Mouse (Mus musculus): ENCODE data around the gene Ttc17.
"Not testable (repeated sequence)": the region's sequence is repeated elsewhere in the genome, so short reads cannot be mapped to it uniquely, and the experiment has no call there.

Gene Ttc17

GRCm38 (mm10) chr2:94406083-94406957, at the start of gene Ttc17:
TSS of gene Ttc17 (minus strand) at chr2:94406689.
- peak; percentile 94 for DNase-seq (ENCODE audit: low read depth, low spot score)

GRCm38 (mm10) chr2:94449643-94450042, 43.2 kb upstream of the Ttc17 start:
- no peak for DNase-seq (ENCODE audit: low read depth, low spot score)

GRCm38 (mm10) chr2:94436952-94437351, 30.5 kb upstream of the Ttc17 start:
- peak; percentile 47 for DNase-seq (ENCODE audit: low read depth, low spot score)

- DNase-seq (ENCODE audit: low read depth, low spot score), result no peak
Measured at GRCm38 (mm10) chr2:94435481-94435880, 29.0 kb upstream of the Ttc17 start.

- no peak for DNase-seq (ENCODE audit: low read depth, low spot score)
Measured at GRCm38 (mm10) chr2:94434833-94435232, 28.3 kb upstream of the Ttc17 start.

GRCm38 (mm10) chr2:94432214-94432613, 25.7 kb upstream of the Ttc17 start:
- DNase-seq (ENCODE audit: low read depth, low spot score), result no peak

GRCm38 (mm10) chr2:94428456-94428855, 22.0 kb upstream of the Ttc17 start:
- no peak for DNase-seq (ENCODE audit: low read depth, low spot score)

- no peak for DNase-seq (ENCODE audit: low read depth, low spot score)
Measured at GRCm38 (mm10) chr2:94407441-94407840, 952 bp upstream of the Ttc17 start.

GRCm38 (mm10) chr2:94407021-94407420, 532 bp upstream of the Ttc17 start:
- DNase-seq (ENCODE audit: low read depth, low spot score), result peak; percentile 74

- DNase-seq (ENCODE audit: low read depth, low spot score), result peak; percentile 80
Measured at GRCm38 (mm10) chr2:94405397-94406082, 949 bp downstream of the Ttc17 start.

GRCm38 (mm10) chr2:94404512-94405240, 1.8 kb downstream of the Ttc17 start:
- no peak for DNase-seq (ENCODE audit: low read depth, low spot score)

- no peak for DNase-seq (ENCODE audit: low read depth, low spot score)
Measured at GRCm38 (mm10) chr2:94402561-94402960, 3.9 kb downstream of the Ttc17 start.

GRCm38 (mm10) chr2:94402096-94402495, 4.4 kb downstream of the Ttc17 start:
- no peak for DNase-seq (ENCODE audit: low read depth, low spot score)

GRCm38 (mm10) chr2:94401006-94401405, 5.5 kb downstream of the Ttc17 start:
- no peak for DNase-seq (ENCODE audit: low read depth, low spot score)

- no peak for DNase-seq (ENCODE audit: low read depth, low spot score)
Measured at GRCm38 (mm10) chr2:94398138-94398970, 8.1 kb downstream of the Ttc17 start.

- DNase-seq (ENCODE audit: low read depth, low spot score), result no peak
Measured at GRCm38 (mm10) chr2:94397453-94397852, 9.0 kb downstream of the Ttc17 start.

GRCm38 (mm10) chr2:94396325-94396724, 10.2 kb downstream of the Ttc17 start:
- DNase-seq (ENCODE audit: low read depth, low spot score), result no peak

- DNase-seq (ENCODE audit: low read depth, low spot score), result not testable (repeated sequence)
Measured at GRCm38 (mm10) chr2:94391127-94391526, 15.4 kb downstream of the Ttc17 start.

GRCm38 (mm10) chr2:94389000-94389399, 17.5 kb downstream of the Ttc17 start:
- no peak for DNase-seq (ENCODE audit: low read depth, low spot score)

- no peak for DNase-seq (ENCODE audit: low read depth, low spot score)
Measured at GRCm38 (mm10) chr2:94387846-94388245, 18.6 kb downstream of the Ttc17 start.

- not testable (repeated sequence) for DNase-seq (ENCODE audit: low read depth, low spot score)
Measured at GRCm38 (mm10) chr2:94384483-94384882, 22.0 kb downstream of the Ttc17 start.
